8 mouse cellular contexts compared by ENCODE assay signal in genomic region chr6:115135332-115135649, GRCm38 (mm10). TPM values are rescaled to one million over a fixed set of nuclear protein-coding genes. Genes with fewer than 3 reads are reported as not detected.
DNase-seq lines count a peak whose midpoint lies in the region; ATAC-seq lines count a peak whose summit lies in the region.
"Had no signal": no experiment of that assay in that cellular context is flagged by ENCODE, and none has a peak within 500 bp of the region (broad histone marks: within the 10 kb centered on the region; RNA-seq: fewer than 3 reads in every experiment).

No protein-coding gene starts in this region.

- DNase-seq in layer of hippocampus, adult 9-11 months = peak; percentile 18
- no peak for DNase-seq in layer of hippocampus, postnatal 14 days (ENCODE audit: low spot score in 2 of 2)
- no peak for DNase-seq in natural killer cell, adult 2 months (ENCODE audit: low spot score in 2 of 2)
- no peak for DNase-seq in gastrocnemius, postnatal 14 days

- peak overlapping the region; percentile 61 for H3K4me3 ChIP-seq in embryonic facial prominence, embryonic 12.5 days
- H3K4me3 ChIP-seq in hindbrain, embryonic 16.5 days (ENCODE audit: low read length) = peak overlapping the region; percentile 81
- H3K4me3 ChIP-seq in midbrain, embryonic 16.5 days (ENCODE audit: low read depth, low read length) = peak overlapping the region; percentile 69
- H3K4me3 ChIP-seq: myocyte had no signal

- peak overlapping the region; percentile 51 for H3K9ac ChIP-seq in embryonic facial prominence, embryonic 12.5 days
- peak overlapping the region; percentile 86 for H3K9ac ChIP-seq in hindbrain, embryonic 16.5 days (ENCODE audit: low read depth, low read length)
- H3K9ac ChIP-seq in midbrain, embryonic 16.5 days (ENCODE audit: low read depth, low read length) = peak overlapping the region; percentile 82

- intact Hi-C loops in gastrocnemius, postnatal 14 days (cut with DNase I; ENCODE audit: low total_unique reads) = no loop called here

- H3K4me1 ChIP-seq in embryonic facial prominence, embryonic 12.5 days = 0 out of 2 replicates have a peak, but pooled peaks cover 4% of the 10 kb centered on the region
- peaks cover 10% of the 10 kb centered on the region for H3K4me1 ChIP-seq in hindbrain, embryonic 16.5 days (ENCODE audit: control insufficient read depth, insufficient read depth, low read depth, low read length)
- peaks cover 12% of the 10 kb centered on the region for H3K4me1 ChIP-seq in midbrain, embryonic 16.5 days (ENCODE audit: control insufficient read depth, insufficient read depth, low read length)

- no peak; the same call in 1 of the 2 replicates for ATAC-seq in embryonic facial prominence, embryonic 12.5 days (ENCODE audit: insufficient number of reproducible peaks, insufficient read depth, low FRiP score, low TSS enrichment)
- ATAC-seq in hindbrain, embryonic 16.5 days = no peak; the same call in 1 of the 2 replicates
- ATAC-seq in midbrain, embryonic 16.5 days = peak; percentile 59

- no peaks in the 10 kb centered on the region for H3K36me3 ChIP-seq in embryonic facial prominence, embryonic 12.5 days
- H3K36me3 ChIP-seq in hindbrain, embryonic 16.5 days (ENCODE audit: control insufficient read depth, insufficient read depth, low read length) = no peaks in the 10 kb centered on the region
- no peaks in the 10 kb centered on the region for H3K36me3 ChIP-seq in midbrain, embryonic 16.5 days (ENCODE audit: control insufficient read depth, insufficient read depth, low read length)

- WGBS in embryonic facial prominence, embryonic 12.5 days = 3% methylated on average over 27 of the region's 27 CpGs
- WGBS in hindbrain, embryonic 16.5 days = 3% methylated on average over 27 of the region's 27 CpGs
- 0% methylated on average over 27 of the region's 27 CpGs for WGBS in midbrain, embryonic 16.5 days

- peak overlapping the region; percentile 90 for H3K4me2 ChIP-seq in embryonic facial prominence, embryonic 12.5 days (replicated peaks)
- H3K4me2 ChIP-seq in hindbrain, embryonic 16.5 days (ENCODE audit: low read length) = peak overlapping the region; percentile 77
- peak overlapping the region; percentile 75 for H3K4me2 ChIP-seq in midbrain, embryonic 16.5 days (ENCODE audit: low read length)

- peaks cover 37% of the 10 kb centered on the region for H3K27me3 ChIP-seq in embryonic facial prominence, embryonic 12.5 days
- no peaks in the 10 kb centered on the region for H3K27me3 ChIP-seq in hindbrain, embryonic 16.5 days (replicated peaks; ENCODE audit: control insufficient read depth, insufficient read depth, low read length)
- no peaks in the 10 kb centered on the region for H3K27me3 ChIP-seq in midbrain, embryonic 16.5 days (ENCODE audit: control insufficient read depth, insufficient read depth, low read depth, low read length)

- H3K27ac ChIP-seq in embryonic facial prominence, embryonic 12.5 days = no peak overlapping the region
- H3K27ac ChIP-seq in hindbrain, embryonic 16.5 days (ENCODE audit: low read depth, low read length) = peak overlapping the region; percentile 78
- H3K27ac ChIP-seq in midbrain, embryonic 16.5 days (ENCODE audit: low read length) = peak overlapping the region; percentile 55

- no peaks in the 10 kb centered on the region for H3K9me3 ChIP-seq in embryonic facial prominence, embryonic 12.5 days
- no peaks in the 10 kb centered on the region for H3K9me3 ChIP-seq in hindbrain, embryonic 16.5 days (ENCODE audit: control insufficient read depth, low read length)
- no peaks in the 10 kb centered on the region for H3K9me3 ChIP-seq in midbrain, embryonic 16.5 days (replicated peaks; ENCODE audit: control insufficient read depth, low read length, poor library complexity, severe bottlenecking)

RNA-seq across cellular contexts. Expression of gene Syn2, which starts 0.6 kb away (rescaled TPM):
- 100 to 1,000 TPM; 650 to 669 TPM for total RNA-seq in layer of hippocampus, postnatal 14 days (2021)
- polyA plus RNA-seq in embryonic facial prominence, embryonic 12.5 days (2016; fragmentation: Nextera tagmentation; extraction: Ambion mirVana) = 4.6 and 5.6 TPM in 2 replicates
- 55.9 and 69.7 TPM in 2 replicates for polyA plus RNA-seq in hindbrain, embryonic 16.5 days (2015; fragmentation: Nextera tagmentation; extraction: Ambion mirVana)
- 45.1 and 59.3 TPM in 2 replicates for polyA plus RNA-seq in midbrain, embryonic 16.5 days (2015; fragmentation: Nextera tagmentation; extraction: Ambion mirVana)
- total RNA-seq in gastrocnemius, postnatal 14 days (2021) = 1 to 10 TPM; 2.2 to 2.8 TPM
